Mouse (Mus musculus) brain, embryonic 14.5 days (tissue): ENCODE results near the gene Sik3.

Experiments
- CTCF ChIP-seq: fragments of 200-500 bp; IDR thresholded peaks from 2 replicates; pipeline ENCODE4 v1.5.1; 2012; ENCODE audit warnings: inconsistent platforms, mild to moderate bottlenecking, moderate library complexity, borderline replicate concordance; ENCODE audit not compliant: insufficient read depth, insufficient read length; ENCODE audit errors: extremely low read depth
- POLR2A ChIP-seq: fragments of 200-500 bp; IDR thresholded peaks from 2 replicates; pipeline ENCODE4 v1.6.1; 2012; ENCODE audit warnings: mild to moderate bottlenecking, inconsistent platforms, borderline replicate concordance; ENCODE audit not compliant: poor library complexity, insufficient read depth, insufficient read length, severe bottlenecking; ENCODE audit errors: extremely low read depth

DNA sequence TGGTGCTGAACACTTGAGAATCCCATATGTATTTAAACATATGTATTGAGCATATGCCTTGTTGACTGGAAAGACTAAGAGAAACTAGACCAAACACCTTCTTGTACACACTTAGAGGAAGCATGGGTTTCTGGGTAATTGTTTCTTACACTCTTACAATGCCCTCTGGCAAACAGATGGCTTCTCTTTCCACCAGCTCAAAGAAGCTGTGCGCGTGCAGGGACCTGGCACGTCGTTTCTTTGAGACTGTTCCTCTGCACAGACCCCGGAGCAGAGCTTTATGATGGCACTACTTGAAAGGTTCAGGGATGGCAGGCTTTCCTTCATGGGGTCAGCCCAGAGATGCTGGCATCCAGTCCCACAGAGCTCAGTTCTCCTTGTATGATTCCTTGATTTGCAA lies 176.3 kb downstream of the Sik3 start:
- TF ChIP-seq CTCF, result no peak
- no peak for TF ChIP-seq POLR2A
